Mouse (Mus musculus) bone marrow macrophage, adult 2 months (primary cell): ENCODE results near the gene Mrps15.

Experiments
- CTCF ChIP-seq: IDR thresholded peaks from 2 replicates; pipeline ENCODE4 v1.5.1; 2012; ENCODE audit warnings: low read depth, mild to moderate bottlenecking, low read length, moderate library complexity
- POLR2A ChIP-seq: IDR thresholded peaks from 2 replicates; pipeline ENCODE4 v1.6.1; 2012; ENCODE audit warnings: mild to moderate bottlenecking, low read depth, low read length, borderline replicate concordance

DNA sequence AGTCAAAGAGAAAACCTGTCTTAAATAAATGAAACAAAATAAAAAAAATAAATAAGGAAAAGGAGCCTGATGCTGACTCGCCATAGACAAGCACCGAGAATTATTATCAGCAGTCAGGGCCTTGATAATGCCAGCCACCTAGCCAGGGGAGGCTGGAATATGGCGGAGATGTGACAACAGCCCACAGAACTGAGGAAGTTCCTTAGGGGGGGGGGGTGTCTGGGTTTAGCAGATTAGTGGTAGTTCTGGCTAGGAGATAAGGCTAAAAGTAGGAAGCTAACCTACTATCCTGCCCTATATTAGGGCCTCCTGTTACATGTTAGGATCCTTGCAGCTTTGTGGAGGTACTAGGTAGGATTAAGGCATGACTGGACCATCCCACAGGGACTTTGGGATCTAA, 18.7 kb upstream of the Mrps15 start:
- no peak for TF ChIP-seq POLR2A
- TF ChIP-seq CTCF, result no peak
